Mouse (Mus musculus) neural tube, embryonic 14.5 days (tissue): Measurements from ENCODE around the gene Hist1h3h. TPM values are rescaled to one million over a fixed set of nuclear protein-coding genes. Genes with fewer than 3 reads are reported as not detected.
"Not testable (repeated sequence)": the region's sequence is repeated elsewhere in the genome, so short reads cannot be mapped to it uniquely, and the experiment has no call there.

Experiments used
- ATAC-seq: fragments of 200-750 bp; cut with Nextera tagmentation; 2 replicates; pipeline ENCODE4 v1.8.0; 2017; ENCODE audit warnings: low read depth, mild to moderate bottlenecking, moderate TSS enrichment, moderate library complexity
- H3K27ac ChIP-seq: fragments of 300-500 bp; sonication (generic); 2 replicates; pipeline ENCODE4 v1.5.1; 2014; ENCODE audit warnings: low read depth, mild to moderate bottlenecking, control low read depth, low read length, moderate library complexity, mixed read lengths
- H3K27me3 ChIP-seq: fragments of 300-500 bp; sonication (generic); 2 replicates; pipeline ENCODE4 v1.6.1; 2014; ENCODE audit warnings: low read length; ENCODE audit not compliant: control insufficient read depth, insufficient read depth
- H3K36me3 ChIP-seq: fragments of 300-500 bp; sonication (generic); 2 replicates; pipeline ENCODE4 v1.6.1; 2014; ENCODE audit warnings: low read length, mixed read lengths; ENCODE audit not compliant: control insufficient read depth, insufficient read depth
- H3K4me1 ChIP-seq: fragments of 300-500 bp; sonication (generic); 2 replicates; pipeline ENCODE4 v1.6.1; 2014; ENCODE audit warnings: low read length; ENCODE audit not compliant: control insufficient read depth, insufficient read depth
- H3K4me2 ChIP-seq: fragments of 300-500 bp; sonication (generic); 2 replicates; pipeline ENCODE4 v1.6.1; 2014; ENCODE audit warnings: mild to moderate bottlenecking, low read depth, low read length, control low read depth
- H3K4me3 ChIP-seq: fragments of 300-500 bp; sonication (generic); 2 replicates; pipeline ENCODE4 v1.5.1; 2014; ENCODE audit warnings: low read depth, low read length, control low read depth, mixed read lengths
- H3K9ac ChIP-seq: fragments of 300-500 bp; sonication (generic); replicated peaks from 2 replicates; pipeline ENCODE4 v1.6.1; 2014; ENCODE audit warnings: low read depth, mild to moderate bottlenecking, control low read depth, low read length, mixed read lengths
- H3K9me3 ChIP-seq: fragments of 300-500 bp; sonication (generic); 2 replicates; pipeline ENCODE4 v1.6.1; 2016; ENCODE audit warnings: low read length; ENCODE audit not compliant: control insufficient read depth
- WGBS: fragments of 180-500 bp; shearing (Covaris S2); extraction: QIAGEN DNeasy Blood & Tissue Kit; methylation state at CpG from one replicate; pipeline ENCODE4 v1.1.7; 2014; 5-methylcytosine and 5-hydroxymethylcytosine counted together
- polyA plus RNA-seq: library from polyadenylated mRNA; unstranded; fragments of >200 nt; fragmentation: Nextera tagmentation; extraction: Ambion mirVana; gene quantifications from 2 replicates; pipeline ENCODE4 v1.2.1, GENCODE M21; 2014

The Hist1h3h gene
- polyA plus RNA-seq, result 0.79 and 2.4 TPM in 2 replicates

GRCm38 (mm10) chr13:21717397-21718357 lies at the start of gene Hist1h3h:
TSS of gene Hist1h3h (plus strand) at chr13:21717659.
- Histone ChIP-seq H3K9ac (peak within 1 kb of the TSS; percentile 41), H3K4me3 (peak within 1 kb of the TSS; percentile 37), H3K27ac (peak within 1 kb of the TSS; percentile 92), H3K4me2 (peak within 1 kb of the TSS; percentile 76), H3K4me1 (peaks cover 23% of the 10 kb centered on the region)
- H3K27me3 ChIP-seq, H3K9me3 ChIP-seq, H3K36me3 ChIP-seq: not testable (repeated sequence)
- under 1% methylated on average over 21 of the region's 56 CpGs for WGBS
- peak; percentile 42 for ATAC-seq

GRCm38 (mm10) chr13:21677305-21677704 lies 40.2 kb upstream of the Hist1h3h start, which contains the start of gene Olfr1360:
TSS of gene Olfr1360 (minus strand) at chr13:21677405.
- H3K36me3 ChIP-seq, result no peaks in the 10 kb centered on the region
- H3K9ac ChIP-seq, result no peak within 1 kb of the TSS
- no peak for ATAC-seq
- no peaks in the 10 kb centered on the region for H3K27me3 ChIP-seq
- no peaks in the 10 kb centered on the region for H3K9me3 ChIP-seq
- H3K4me1 ChIP-seq, result no peaks in the 10 kb centered on the region
- H3K4me3 ChIP-seq, result no peak within 1 kb of the TSS
- 81% methylated on average over 2 of the region's 2 CpGs for WGBS
- H3K4me2 ChIP-seq, result no peak within 1 kb of the TSS
- no peak within 1 kb of the TSS for H3K27ac ChIP-seq

- Histone ChIP-seq H3K9ac (no peak within 1 kb of the TSS), H3K4me1 (no peaks in the 10 kb centered on the region), H3K9me3 (no peaks in the 10 kb centered on the region), H3K36me3 (no peaks in the 10 kb centered on the region), H3K27ac (no peak within 1 kb of the TSS), H3K27me3 (no peaks in the 10 kb centered on the region), H3K4me2 (no peak within 1 kb of the TSS), H3K4me3 (no peak within 1 kb of the TSS)
- ATAC-seq, result no peak
Observed at GRCm38 (mm10) chr13:21697811-21698210, 19.6 kb upstream of the Hist1h3h start, which contains the start of gene Olfr1359. TSS of gene Olfr1359 (plus strand) at chr13:21698111.

- no peak overlapping the region for H3K4me3 ChIP-seq
- no peak overlapping the region for H3K27ac ChIP-seq
- no peak overlapping the region for H3K9ac ChIP-seq
- H3K4me2 ChIP-seq, result no peak overlapping the region
- no peaks in the 10 kb centered on the region for H3K9me3 ChIP-seq
- no peaks in the 10 kb centered on the region for H3K27me3 ChIP-seq
- WGBS, result 75% methylated on average over 4 of the region's 4 CpGs
- H3K4me1 ChIP-seq, result no peaks in the 10 kb centered on the region
- H3K36me3 ChIP-seq, result no peaks in the 10 kb centered on the region
- ATAC-seq, result no peak
Observed at GRCm38 (mm10) chr13:21706669-21707068, 10.8 kb upstream of the Hist1h3h start.

GRCm38 (mm10) chr13:21710031-21710711 lies 7.3 kb upstream of the Hist1h3h start:
- Histone ChIP-seq H3K36me3 (no peaks in the 10 kb centered on the region), H3K27me3 (no peaks in the 10 kb centered on the region), H3K4me3 (peak overlapping the region; percentile 58), H3K4me1 (peaks cover 4% of the 10 kb centered on the region; the same call in 1 of the 2 replicates), H3K4me2 (peak overlapping the region; percentile 31; the same call in 1 of the 2 replicates), H3K9ac (peak overlapping the region; percentile 41), H3K27ac (peak overlapping the region; percentile 55; the same call in 1 of the 2 replicates), H3K9me3 (no peaks in the 10 kb centered on the region)
- under 1% methylated on average over 32 of the region's 32 CpGs for WGBS
- ATAC-seq, result peak; percentile 89

- H3K27me3 ChIP-seq, result no peaks in the 10 kb centered on the region
- no peak overlapping the region; the same call in 1 of the 2 replicates for H3K9ac ChIP-seq
- peak overlapping the region; percentile 58 for H3K4me3 ChIP-seq
- peak; percentile 89 for ATAC-seq
- WGBS, result 2% methylated on average over 22 of the region's 22 CpGs
- peak overlapping the region; percentile 73 for H3K4me2 ChIP-seq
- H3K27ac ChIP-seq, result no peak overlapping the region
- H3K4me1 ChIP-seq, result peaks cover 8% of the 10 kb centered on the region; the same call in 1 of the 2 replicates
- H3K9me3 ChIP-seq, result no peaks in the 10 kb centered on the region
- no peaks in the 10 kb centered on the region for H3K36me3 ChIP-seq
Observed at GRCm38 (mm10) chr13:21710821-21711525, 6.5 kb upstream of the Hist1h3h start.

GRCm38 (mm10) chr13:21711698-21712097 lies 5.8 kb upstream of the Hist1h3h start:
- ATAC-seq, result no peak
- Histone ChIP-seq H3K9me3 (no peaks in the 10 kb centered on the region), H3K27me3 (no peaks in the 10 kb centered on the region), H3K4me1 (peaks cover 8% of the 10 kb centered on the region; the same call in 1 of the 2 replicates), H3K4me2 (peak overlapping the region; percentile 73), H3K36me3 (no peaks in the 10 kb centered on the region), H3K4me3 (peak overlapping the region; percentile 58), H3K9ac (no peak overlapping the region), H3K27ac (no peak overlapping the region)
- WGBS, result 27% methylated on average over 4 of the region's 4 CpGs

- no peak for ATAC-seq
- WGBS, result 2% methylated on average over 7 of the region's 7 CpGs
- no peaks in the 10 kb centered on the region for H3K36me3 ChIP-seq
- peak overlapping the region; percentile 37; the same call in 1 of the 2 replicates for H3K4me3 ChIP-seq
- peak overlapping the region; percentile 76 for H3K4me2 ChIP-seq
- H3K4me1 ChIP-seq, result peaks cover 17% of the 10 kb centered on the region
- H3K9ac ChIP-seq, result no peak overlapping the region
- no peak overlapping the region for H3K27ac ChIP-seq
- no peaks in the 10 kb centered on the region for H3K27me3 ChIP-seq
- H3K9me3 ChIP-seq, result no peaks in the 10 kb centered on the region
Observed at GRCm38 (mm10) chr13:21714725-21715124, 2.7 kb upstream of the Hist1h3h start.
